Mouse (Mus musculus): ENCODE results near the gene Hist1h2bh.
"Not testable (repeated sequence)": the region's sequence is repeated elsewhere in the genome, so short reads cannot be mapped to it uniquely, and the experiment has no call there.

Gene Hist1h2bh

DNA sequence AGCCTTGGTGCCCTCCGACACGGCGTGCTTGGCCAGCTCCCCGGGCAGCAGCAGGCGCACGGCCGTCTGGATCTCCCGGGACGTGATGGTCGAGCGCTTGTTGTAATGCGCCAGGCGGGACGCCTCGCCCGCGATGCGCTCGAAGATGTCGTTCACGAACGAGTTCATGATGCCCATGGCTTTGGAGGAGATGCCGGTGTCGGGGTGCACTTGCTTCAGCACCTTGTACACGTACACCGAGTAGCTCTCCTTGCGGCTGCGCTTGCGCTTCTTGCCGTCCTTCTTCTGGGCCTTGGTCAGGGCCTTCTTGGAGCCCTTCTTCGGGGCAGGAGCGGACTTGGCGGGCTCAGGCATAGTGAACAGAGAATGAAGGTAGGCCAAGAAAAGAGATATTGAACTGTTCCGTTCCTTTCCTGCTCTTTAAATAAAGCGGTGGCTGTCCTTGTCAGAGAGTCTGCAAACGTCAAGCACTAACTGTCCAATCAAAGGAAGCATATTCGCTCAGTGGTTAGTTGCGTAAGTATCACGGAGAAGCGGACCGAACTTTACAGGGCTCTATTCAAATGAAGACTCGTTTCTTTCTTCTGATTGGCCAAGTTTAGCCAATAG lies at the start of gene Hist1h2bh:
TSS of gene Hist1h2bh (minus strand) at position 394 of the 609 bp plus-strand sequence.
- DNase-seq (ENCODE audit: low spot score): not testable (repeated sequence)

DNA sequence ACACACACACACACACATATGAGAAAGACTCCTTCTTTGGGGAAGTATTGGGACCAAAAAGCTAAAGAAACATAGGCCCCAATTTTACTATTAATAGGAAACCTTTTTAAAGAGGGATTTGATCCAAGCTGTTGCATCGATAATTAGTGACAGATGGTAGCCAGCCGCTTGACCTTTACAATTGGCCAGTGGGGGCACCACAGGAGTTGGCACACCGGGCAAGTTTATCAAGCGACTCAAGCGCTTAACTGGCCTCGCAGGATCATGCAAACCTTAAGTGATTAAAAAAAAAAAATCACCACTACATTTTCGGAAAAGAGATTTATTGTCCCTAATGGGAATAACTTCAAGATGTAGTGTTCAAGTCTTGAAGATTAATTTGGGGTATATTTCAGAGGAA lies 49.4 kb upstream of the Hist1h2bh start:
- DNase-seq (ENCODE audit: low spot score): no peak

DNA sequence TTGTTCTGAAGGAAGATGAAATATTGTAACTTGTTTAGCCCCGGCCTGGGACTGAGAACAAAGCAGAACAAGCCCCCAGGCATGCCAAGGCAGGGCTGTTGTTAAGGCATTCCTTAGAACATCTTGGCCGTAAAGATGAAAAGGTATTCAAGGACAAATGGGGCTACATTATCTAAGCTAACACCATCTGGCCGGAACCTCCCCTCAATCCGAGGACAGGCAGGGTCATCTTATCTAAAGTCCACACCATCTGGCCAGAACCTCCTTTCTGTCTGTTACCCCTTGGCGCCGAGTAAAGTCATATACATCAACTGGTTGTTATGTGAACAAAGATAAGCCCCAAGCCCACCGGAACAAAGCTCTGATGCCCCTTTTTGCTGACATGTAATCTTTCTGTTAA lies 48.7 kb upstream of the Hist1h2bh start:
- not testable (repeated sequence) for DNase-seq (ENCODE audit: low spot score)

DNA sequence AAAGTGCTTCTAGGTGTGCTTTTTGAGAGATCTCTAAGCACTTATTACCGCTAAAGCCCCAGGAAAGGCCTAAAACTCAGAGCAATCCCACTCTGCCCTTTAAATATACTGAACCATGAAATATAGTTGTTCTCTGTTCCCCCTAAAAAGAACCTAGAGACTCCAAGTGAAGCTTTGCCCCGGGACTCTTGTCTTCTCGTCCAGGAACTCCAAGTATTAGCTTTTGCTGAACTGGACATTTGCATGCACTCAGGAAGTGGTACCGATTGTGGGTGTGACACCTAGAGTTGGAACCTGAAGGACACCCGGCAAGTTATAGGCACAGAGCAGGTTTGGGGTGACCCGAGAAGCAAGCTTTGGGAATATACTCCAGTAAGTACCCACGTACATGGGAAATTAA lies 48.0 kb upstream of the Hist1h2bh start:
- no peak for DNase-seq (ENCODE audit: low spot score)

DNA sequence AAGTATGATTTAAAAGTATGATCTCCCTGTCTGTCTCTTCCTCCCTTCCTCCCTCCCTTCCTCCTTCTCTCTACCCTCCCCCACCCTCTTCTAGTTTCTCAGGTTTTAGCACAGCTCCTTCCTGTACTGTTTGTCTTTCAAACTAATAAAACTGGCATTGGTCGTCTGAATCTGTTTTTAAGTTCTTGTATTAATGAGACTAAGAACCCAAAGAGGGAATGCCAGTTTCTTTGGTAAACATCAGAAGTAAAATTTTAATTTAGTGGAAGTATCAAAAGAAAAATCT lies 43.7 kb upstream of the Hist1h2bh start:
- no peak for DNase-seq (ENCODE audit: low spot score)

DNA sequence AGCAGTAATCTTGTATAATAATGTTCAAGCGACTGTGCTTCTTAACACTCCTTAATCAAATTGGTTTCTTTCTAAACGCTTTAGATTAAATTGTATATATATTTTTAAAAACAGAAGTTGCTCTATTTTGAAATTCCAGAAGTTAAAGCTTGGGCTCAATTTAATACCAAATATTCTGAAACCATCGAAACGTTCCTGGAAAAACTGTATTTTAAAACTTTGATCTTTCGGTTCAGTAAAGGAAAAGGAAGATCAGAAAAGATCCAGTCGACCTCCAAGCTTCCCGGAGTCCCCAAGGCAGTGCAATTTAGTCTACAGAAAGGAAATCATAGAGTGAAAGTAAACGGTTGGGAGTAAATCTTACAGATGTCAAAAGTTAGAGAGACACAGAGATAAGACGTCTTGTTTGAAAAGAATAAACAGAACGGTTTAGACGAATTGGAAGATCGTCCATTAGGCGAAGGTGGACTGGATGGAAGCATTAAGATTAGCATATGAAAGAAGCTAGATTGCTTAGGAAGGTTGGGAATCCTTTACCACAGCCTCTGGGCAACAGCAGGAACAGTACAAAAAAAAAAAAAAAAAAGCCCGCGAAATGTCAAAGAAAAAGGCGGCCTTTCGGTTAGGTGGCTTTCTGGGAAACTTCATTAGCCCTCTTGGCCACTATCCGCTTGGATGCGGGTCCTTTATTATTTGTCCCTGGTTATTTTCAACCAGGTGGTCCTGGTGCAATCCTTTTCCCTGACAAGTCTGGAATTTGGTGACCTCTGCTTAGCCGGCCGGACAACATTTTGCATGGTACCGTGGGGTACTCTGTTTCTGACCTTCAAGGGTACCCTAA lies 43.1 kb upstream of the Hist1h2bh start:
- DNase-seq (ENCODE audit: low spot score): no peak

DNA sequence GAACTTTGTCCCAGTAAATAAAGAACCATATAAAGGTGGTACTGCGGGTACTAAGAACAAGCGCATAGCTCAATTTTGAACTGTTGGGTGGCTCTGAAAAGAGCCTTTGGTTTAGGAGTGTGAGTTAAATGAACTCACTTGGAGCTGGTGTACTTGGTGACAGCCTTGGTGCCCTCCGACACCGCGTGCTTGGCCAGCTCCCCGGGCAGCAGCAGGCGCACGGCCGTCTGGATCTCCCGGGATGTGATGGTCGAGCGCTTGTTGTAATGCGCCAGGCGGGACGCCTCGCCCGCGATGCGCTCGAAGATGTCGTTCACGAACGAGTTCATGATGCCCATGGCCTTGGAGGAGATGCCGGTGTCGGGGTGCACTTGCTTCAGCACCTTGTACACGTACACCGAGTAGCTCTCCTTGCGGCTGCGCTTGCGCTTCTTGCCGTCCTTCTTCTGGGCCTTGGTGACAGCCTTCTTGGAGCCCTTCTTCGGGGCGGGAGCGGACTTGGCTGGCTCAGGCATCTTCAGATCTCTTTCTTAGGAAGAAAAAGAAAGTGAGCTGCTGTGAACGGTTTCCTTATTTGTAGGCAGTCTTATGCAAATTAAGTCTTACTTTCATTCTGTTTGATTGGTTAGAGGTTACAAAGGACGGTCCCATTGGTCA lies 42.4 kb upstream of the Hist1h2bh start:
- DNase-seq (ENCODE audit: low spot score): peak; percentile 51

DNA sequence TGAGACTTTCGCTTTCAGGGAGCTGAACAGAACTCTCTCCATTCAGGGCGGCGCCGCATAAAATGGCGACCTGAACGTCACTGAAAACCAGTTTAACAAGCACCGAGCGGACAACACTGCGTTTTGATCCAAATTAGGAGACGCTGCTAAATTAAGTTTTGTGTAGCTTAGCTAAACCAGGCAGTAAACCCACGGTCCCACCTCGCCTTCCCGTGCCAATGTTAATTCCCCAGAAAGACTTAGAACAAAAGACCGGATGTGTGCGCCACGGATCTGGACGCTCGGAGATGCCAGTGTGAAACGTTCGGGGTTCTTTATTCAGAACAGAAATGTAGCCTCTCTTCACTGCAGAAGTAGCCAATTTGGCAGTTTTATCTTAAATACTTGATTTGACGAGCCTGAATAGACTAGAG lies 41.8 kb upstream of the Hist1h2bh start:
- peak; percentile 65 for DNase-seq (ENCODE audit: low spot score)

DNA sequence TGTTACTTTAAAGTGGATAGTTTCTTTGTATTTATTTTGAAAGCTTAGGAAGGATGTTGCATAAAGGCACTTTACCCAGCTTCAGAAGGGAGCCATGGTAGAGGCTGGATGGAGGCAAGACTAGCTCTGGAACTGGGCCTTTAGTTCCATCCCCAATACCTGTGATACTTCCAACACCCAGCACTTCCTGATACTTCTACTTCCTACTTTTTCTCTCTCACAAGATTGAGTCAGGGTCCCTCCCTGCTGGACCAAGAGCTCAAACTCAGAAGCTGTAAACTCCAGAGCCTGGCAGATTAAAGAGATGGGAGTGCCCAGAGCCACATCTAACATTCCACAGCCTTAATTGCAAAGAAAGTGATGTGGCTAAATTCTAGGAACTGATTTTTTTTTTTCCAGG lies 41.1 kb upstream of the Hist1h2bh start:
- DNase-seq (ENCODE audit: low spot score): no peak

DNA sequence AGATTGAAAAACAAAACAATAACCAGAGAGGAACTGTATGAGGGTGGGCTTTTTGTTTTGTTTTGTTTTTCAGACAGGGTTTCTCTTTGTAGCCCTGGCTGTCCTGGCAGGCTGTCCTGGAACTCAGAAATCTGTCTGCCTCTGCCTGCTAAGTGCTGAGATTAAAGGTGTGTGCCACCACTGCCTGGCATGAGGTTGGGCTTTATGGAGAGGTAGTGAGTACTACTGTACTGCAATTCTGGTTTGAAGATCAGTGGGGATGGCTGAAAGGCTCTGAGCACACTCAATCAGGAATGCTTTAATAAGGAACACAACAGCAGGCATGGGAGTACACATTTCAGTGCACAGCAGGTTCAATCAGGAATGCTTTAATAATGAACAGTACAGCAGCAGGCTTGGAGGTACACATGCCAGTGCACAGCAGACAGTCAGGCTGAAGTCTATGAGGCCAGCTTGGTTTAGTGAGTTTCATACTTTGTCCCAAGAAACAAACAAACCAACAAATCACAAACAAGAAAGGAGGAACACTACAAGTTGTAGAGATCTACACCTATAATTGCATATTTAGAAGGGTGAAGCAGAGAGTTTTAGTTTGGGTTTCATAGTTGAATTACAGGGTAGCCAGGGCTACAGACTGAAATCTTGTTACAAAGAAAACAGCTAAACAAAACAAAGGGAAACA lies 40.3 kb upstream of the Hist1h2bh start:
- no peak for DNase-seq (ENCODE audit: low spot score)

DNA sequence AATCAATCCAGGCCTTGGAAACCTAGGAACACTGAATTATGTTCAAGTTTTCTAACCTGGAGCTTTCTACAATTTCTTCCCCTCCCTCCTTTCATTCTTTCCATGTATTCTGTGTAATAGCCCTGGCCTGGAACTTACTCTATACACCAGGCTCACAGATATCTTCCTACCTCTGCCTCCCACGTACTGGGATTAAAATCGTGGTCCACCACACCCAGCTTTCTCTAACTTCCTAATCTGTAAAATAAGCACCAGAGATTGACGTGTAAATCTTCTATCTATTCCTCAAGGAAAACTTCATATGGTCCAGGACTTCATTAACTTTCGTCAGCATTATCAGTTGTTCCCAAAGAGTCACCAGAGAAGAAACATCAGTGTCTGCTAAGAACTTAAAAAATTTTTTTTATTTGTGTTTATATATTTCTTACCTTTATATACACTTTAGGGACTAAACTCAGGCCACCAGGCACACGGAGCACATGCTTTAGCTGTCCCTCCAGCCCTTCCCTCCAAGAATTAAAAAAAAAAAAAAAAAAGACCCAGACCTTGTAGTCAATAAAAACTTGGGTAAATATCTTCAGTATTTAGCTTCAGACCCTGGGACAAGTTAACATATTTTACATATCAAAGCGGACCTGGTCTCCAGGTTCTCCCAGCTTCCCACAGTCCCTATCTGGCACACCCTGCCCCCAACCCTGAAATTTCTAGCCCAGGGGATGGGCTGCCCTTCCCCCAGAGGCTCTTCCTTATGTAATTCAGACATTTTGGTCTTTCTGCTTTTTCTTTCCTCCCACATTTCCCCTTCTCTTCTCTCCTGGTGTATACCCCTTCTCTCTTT lies 39.2 kb upstream of the Hist1h2bh start:
- DNase-seq (ENCODE audit: low spot score): no peak

DNA sequence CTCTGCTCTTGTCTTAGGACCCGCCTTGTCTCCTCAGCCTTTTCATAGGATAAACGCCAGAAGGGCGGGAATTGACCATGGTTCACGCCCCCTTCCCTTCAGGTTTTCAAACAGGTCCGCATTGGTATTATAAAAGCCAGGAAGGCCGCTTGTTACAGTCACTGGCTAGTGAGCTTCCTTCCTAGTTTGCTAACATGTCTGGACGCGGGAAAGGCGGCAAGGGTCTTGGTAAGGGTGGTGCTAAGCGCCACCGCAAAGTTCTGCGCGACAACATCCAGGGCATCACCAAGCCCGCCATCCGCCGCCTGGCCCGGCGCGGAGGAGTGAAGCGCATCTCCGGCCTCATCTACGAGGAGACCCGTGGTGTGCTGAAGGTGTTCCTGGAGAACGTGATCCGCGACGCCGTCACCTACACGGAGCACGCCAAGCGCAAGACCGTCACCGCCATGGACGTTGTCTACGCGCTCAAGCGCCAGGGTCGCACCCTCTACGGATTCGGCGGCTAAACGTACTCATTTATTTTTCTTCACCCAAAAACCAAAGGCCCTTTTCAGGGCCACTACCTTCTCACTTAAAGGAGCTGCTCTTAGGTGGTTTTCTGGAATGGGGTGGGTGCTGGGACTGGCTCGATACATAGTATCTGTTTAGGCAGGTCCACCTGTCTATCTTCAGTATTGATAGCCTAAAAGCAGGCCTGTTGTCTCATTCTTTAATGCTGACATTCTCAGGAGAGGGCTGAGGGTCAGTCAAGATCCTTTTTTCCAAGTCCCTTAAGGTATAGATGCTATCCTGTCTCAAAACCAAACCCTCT lies 38.4 kb upstream of the Hist1h2bh start, which contains the start of gene Hist1h4d:
TSS of gene Hist1h4d (plus strand) at position 191 of the 811 bp plus-strand sequence.
- peak; percentile 94 for DNase-seq (ENCODE audit: low spot score)

DNA sequence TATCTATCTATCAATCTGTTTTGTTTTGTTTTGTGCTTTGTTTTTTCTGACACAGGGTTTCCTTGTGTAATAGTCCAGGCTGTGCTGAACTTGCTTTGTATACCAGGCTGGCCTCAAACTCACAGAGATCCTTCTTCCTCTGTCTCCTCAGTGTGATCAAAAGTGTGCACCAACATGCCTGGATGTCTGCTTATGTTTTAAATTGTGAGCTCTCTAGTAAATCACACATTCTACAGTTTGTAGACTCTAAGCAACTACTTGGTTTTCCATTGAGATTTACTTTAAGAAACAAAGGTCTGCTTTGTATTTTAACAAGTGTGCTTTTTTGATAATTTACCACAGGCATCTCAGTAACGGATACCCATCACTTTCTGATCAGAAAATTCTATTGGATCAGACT lies 34.6 kb upstream of the Hist1h2bh start:
- no peak for DNase-seq (ENCODE audit: low spot score)

DNA sequence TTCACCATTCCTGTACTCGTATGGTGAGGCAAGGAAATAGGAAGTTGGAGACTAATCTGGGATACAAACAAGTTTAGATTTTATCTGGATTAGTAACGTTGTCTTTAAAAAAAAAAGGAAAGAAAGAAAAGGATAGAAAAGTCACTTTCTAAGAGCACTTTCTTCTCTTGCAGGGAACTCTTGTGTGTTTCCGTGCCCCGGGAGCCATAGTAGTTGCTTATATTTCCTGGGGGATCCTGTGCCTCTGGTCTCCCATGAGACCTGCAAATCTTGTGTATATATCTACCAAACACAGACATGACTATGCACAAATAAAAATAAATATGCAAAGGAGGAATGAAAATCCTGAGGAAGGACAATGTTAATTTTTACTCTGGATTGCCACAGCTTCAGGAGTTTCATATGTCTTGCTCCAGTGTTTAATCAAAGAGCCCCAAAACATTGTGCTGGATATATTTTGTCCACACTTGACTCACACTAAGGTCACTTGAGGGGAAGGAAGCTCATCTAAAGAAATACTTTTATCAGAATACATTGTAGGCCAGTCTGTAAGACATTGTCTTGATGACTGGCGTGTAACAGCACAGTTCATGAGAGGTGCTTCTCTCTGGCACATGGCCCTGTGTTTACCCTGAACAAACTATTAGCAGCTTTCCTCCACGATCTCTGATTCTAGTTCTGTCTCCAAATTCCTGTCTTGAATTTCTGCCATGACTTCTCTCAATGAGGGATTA lies 33.9 kb upstream of the Hist1h2bh start:
- no peak for DNase-seq (ENCODE audit: low spot score)

DNA sequence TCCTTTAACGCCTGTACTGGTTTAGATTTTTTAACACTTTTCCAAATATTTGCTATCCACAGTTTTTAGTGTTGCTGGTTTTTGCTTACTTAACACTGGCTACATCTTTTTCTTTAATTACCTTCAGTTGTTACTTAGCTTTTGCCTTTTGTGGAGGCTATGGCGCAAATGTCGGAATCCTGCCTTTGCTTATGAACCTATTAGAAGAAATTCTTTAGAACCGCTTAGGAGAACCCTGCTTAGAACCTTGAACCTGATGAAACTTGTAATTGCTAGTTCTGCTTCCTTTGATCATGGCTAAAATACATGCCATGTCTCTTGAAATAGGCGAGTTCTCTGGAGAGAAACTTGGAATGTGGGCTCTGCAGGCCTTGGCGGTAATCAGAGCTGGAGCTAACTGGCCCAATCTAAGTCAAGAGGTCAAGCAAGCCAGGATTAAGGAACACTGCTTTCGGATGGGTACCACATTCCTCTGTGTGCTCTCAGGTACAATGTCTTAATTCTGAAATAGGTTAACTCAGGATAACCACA lies 33.2 kb upstream of the Hist1h2bh start:
- no peak for DNase-seq (ENCODE audit: low spot score)

DNA sequence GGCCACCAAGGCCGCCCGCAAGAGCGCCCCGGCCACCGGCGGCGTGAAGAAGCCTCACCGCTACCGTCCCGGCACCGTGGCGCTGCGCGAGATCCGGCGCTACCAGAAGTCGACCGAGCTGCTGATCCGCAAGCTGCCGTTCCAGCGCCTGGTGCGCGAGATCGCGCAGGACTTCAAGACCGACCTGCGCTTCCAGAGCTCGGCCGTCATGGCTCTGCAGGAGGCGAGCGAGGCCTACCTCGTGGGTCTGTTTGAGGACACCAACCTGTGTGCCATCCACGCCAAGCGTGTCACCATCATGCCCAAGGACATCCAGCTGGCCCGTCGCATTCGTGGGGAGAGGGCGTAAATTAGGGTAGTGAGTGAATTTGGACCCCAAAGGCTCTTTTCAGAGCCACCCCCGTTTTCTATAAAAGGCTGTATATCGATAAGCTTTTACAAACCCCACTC lies 32.7 kb upstream of the Hist1h2bh start:
- not testable (repeated sequence) for DNase-seq (ENCODE audit: low spot score)

DNA sequence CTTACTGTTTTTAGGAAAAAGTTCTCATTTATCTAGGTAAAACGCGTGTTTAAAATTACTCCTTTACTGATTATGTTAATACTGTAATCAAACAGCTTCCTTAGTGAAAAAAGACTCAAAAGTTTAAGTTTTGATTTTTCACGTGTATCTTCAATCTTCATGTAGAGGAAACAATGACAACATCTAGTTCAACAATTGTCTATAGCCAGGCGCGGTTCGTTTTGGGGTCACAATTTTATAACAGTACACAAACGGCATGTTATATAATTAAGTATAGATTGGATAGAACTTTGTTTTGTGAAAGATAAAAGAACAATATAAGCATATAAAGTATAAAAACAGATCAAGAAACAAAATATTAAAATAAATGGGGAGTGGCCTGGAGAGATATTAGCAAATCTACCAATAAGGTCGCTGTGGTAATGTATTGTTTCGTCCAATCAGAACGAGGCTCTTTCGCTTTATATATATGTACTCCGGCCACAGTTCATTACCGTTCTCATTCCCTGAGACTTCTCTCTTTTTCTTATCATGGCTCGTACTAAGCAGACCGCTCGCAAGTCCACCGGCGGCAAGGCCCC lies 32.2 kb upstream of the Hist1h2bh start, which contains the start of gene Hist1h3d:
TSS of gene Hist1h3d (plus strand) at position 493 of the 581 bp plus-strand sequence.
- no peak for DNase-seq (ENCODE audit: low spot score)

DNA sequence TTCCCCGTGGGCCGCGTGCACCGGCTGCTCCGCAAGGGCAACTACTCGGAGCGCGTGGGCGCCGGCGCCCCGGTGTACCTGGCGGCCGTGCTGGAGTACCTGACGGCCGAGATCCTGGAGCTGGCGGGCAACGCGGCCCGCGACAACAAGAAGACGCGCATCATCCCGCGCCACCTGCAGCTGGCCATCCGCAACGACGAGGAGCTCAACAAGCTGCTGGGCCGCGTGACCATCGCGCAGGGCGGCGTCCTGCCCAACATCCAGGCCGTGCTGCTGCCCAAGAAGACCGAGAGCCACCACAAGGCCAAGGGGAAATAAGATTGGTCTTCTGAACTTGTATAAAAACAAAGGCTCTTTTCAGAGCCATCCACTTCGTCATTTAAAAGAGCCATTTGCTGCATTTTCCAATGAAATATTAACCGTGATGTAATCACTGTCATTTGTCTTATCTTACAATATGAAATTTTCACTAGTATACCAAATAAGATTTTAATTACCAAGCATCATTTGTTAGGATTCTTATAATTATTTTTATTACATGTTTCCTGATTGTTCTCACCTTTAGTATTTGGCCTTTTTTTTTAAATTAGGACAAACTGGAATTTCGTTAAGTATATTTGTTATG lies 31.5 kb upstream of the Hist1h2bh start:
- not testable (repeated sequence) for DNase-seq (ENCODE audit: low spot score)
